Mouse (Mus musculus) thymus, adult 18-20 months (tissue): ENCODE measurements around the gene Cfap73.

Experiments used
- DNase-seq, 2 experiments: peaks; one replicate each; pipeline ENCODE4 v3.0.0; 2022; ENCODE audit warnings: mixed read lengths in 2 of 2

Cfap73 gene

DNA sequence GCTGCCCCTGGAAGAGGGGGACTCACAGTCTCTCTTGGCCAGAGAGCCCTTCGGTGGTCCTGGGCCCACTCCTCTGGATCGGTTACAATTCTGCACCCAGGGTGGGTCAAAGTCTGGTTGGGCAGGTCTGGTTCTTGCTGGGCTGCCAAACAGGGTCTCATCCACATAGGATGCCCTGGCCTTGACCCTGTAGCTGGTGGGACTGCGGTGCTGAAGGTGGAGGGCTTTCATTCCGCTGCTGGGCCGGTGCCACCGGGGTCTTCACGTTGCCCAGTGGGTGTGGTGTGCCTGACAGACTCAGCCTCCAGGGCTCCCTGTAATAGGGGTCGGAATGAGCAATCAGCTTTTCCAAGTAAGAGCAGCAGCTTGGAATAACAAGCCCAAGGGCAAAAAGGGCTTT, 22.6 kb downstream of the Cfap73 start:
- DNase-seq: no peak

DNA sequence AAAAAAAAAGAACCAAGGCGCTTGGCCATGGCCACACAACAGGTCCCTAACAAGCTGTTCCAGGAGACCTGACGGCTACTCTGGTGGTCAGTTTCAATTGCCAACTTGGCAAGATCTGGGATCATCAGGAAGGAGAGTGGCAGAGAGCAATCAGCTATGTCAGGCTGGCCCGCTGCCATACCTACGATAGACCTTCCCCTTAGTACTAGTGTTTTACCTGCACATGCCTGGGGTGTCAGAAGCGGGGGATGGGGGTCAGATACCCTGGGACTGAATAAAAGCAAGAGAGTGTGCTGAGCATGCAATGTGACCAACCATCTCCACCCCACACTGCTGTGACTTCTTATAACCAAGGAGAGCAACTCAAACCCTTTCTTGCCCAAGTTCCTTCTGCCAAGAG, 23.1 kb downstream of the Cfap73 start:
- DNase-seq: no peak

DNA sequence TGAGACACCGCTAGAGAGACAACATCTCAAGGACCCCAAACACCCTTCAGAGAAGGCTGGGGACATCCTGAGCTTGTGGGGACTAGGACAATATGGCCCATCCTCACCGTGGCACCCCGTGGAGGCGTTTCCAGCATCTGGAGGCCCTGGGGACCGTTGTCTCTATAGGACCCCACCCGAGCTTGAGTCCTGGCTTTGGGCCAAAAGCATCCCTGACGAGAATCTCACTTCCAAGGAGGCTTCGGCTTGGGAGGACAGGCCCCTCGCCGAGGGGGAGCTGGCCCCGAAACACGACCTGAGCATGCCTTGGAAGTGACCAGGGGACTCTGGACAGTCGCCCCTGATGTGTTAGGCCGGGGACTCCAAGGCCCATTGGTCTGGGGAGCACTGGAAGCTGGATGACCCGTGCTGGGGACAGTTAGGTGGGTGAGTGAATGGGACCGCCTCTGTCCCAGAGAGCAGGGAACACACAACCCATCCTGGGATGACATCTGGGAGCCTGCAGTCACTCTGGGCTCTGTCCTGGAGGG, 24.7 kb downstream of the Cfap73 start:
- no peak for DNase-seq

DNA sequence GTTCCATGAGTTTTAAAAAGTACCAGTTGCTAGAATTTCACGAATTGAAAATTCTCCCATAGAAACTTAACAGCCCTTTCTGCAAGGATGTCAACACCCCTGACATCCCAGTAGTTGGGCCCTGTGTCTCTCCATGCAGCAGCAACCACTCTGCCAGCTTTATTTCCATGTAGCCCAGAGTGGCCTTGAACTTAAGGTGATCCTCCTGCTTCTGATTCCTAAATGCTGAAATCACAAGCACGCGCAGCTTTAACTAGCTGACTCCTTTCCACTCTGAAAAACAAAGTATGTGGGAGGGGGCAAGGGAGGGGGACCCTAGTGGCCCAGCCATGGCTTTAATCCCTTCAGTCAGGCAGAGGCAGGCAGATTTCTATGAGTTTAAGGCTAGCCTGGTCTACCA, 26.7 kb downstream of the Cfap73 start:
- DNase-seq: no peak

DNA sequence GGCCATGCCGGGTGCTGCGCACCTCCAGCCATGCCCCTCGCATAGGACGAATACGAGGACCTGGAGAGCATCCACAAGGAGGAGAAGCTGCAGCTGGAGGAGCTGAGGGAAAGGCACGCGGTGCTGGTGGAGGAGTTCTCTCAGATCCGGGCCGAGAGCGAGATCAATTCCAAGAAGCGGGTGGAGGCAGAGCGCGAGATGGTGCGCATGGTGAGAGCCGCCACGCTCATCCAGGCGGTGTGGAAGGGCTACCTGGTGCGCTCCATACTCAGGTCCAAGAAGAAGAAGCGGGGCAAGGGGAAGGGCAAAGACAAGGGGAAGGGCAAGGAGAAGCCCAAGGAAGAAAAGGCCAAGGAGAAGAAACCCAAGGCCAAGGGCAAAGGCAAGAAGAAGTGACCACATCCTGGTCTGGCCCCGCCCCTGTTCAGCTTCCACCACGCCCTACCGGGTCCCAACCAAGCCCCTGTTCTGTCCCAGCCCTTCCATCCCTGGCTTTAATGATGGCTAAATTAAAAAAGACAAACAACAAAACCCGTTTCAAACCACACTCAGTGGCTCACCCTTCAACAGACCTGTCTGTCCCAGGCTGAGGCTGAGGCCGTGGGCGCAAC, 27.3 kb downstream of the Cfap73 start:
- no peak for DNase-seq

DNA sequence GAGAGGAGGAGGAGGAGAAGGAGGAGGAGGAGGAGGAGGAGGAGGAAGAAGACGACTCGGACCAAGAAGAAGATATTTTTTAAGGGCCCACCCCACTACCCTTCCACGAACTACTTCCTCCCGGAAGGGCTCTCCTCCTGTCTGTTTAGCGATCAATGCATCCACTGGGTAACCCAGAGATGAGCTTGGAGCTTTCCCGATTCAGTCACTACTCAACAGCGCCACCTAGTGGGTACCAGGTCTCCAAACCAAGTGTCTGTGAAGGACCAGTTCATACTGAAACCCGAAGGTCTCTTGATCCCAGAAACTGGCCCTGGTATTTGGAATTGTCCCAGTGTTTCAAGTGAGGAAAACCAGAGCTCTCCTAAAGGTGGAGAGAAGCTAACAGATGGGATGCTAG, 28.3 kb downstream of the Cfap73 start:
- peak; percentile 51 to 65 for DNase-seq

DNA sequence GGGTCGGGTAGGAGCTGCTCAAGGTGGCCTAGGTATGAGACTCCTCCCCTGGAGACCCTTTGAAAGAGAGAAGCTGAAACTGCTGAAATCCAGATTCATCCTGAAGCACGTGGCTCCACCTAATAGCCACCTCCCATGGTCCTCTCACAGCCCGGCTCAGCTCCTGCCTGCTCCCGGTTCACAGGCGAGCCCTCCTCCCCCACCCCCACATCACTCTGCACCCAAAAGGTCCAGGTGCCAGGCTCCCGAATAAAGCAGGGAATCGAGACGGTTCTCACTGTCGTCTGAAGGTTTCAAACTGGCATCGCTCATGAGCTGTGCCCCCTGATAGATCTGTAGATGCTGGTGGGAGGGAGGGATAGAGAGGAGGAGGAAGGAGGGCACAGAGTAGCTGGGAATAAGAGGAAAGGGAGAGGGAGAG, 28.8 kb downstream of the Cfap73 start:
- DNase-seq: no peak

DNA sequence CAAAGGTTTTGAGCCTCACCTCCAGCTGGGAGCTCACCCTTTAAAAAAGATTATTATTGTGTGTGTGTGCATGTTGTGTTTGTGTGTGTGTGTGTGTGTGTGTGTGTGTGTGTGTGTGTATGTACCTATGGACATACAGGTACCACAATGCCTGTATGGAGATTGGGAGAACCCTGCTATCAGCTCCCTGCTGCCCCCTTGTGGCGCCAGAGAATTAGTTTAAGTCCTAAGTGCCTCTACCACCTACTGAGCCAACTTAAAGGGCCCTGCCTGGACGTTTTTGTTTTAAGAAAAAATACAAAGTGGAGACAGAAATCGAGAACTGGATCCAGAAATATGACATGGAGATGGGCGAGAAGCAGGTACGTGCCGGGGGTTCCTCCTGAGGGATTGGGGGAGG, 29.2 kb downstream of the Cfap73 start:
- peak; percentile 49 to 64 for DNase-seq

DNA sequence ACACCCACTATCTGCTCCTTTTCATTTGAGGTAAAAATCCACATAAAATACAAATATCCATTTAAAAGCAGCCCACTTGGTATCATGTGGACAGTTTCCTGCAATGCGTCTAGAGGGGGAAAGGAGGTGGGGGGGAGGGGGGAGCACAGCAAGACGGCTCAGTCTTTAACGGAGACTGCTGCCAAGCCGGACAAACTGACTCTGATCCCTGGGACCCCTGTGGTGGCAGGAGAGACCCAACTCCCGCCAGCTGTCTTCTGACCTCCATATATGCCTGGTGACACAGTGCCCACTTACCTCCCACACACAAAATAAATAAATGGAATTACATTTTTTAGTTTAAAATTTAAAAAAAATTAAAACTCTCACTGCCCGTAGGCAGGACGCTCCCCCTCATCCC, 30.5 kb downstream of the Cfap73 start:
- no peak for DNase-seq

DNA sequence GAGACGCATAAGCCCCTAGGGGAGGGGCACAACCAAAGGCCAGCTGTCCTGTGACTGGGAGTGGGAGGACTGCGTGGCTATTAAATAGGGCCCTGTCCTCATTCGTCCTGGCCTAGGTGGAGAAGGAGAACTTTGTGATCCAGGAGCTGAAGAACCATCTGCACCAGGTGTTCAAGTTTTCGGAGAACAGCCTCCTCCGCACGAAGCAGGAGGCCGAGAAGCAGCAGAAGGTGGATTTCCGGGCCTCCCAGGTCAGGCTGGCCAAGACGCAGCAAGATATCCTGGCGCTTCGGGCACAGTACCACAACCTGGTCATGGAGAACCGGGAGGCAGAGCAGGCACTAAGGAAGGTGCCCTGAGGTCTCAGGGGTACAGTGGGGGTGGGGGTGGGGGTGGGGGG, 31.8 kb downstream of the Cfap73 start:
- no peak for DNase-seq

DNA sequence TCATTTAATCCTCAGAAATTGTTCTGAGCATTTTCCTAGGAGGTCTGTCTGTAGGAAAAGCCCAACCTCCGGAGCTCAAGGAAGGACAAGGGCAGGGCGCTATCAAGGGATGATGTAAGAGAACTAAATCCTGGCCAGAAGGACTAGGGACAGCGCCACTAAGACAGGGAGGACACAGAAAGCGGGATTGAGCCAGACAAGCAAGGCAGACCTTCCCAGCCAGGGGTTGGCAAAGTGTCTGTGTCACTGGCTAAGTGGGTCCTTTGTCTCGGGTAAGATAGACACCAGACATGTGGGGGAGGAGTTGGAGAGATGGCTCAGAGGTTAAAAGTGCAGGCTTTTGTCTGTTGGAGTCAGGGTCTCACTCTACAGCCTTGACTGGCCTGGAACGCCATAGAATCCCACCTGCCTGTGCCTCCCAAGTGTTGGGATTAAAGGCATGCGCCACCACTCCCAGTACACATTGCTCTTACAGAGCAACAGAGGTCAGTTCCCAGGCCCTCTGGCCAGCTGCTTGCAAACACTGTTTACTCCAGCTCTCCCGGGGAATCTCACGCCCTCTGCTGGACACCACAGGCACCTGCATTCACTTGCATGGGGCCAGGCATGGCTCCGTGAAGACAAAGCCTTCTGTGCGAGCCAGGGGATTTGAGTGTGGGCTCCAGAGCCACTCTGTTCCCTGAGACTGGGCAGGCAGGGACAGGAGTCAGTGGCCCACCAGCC, 32.9 kb downstream of the Cfap73 start:
- DNase-seq: no peak

DNA sequence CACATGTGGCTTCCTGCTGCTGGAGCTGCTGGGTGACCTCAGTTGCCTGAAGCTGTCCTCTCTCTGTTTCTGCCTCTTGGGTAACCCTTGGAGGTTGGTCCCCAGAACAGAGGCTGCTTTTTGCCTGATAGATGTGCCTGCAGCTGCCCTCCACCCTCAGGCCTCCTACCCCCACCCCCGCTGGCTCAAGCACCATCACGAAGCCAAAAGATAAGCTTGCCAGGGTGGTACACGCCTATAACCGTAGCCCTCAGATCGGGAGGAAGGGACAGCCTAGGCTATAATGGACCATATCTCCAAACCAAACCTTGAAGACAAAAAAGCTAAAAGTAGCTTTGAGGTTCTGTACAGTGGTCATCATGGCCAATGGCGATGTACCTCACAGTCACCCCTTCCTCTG, 34.4 kb downstream of the Cfap73 start:
- DNase-seq: no peak

DNA sequence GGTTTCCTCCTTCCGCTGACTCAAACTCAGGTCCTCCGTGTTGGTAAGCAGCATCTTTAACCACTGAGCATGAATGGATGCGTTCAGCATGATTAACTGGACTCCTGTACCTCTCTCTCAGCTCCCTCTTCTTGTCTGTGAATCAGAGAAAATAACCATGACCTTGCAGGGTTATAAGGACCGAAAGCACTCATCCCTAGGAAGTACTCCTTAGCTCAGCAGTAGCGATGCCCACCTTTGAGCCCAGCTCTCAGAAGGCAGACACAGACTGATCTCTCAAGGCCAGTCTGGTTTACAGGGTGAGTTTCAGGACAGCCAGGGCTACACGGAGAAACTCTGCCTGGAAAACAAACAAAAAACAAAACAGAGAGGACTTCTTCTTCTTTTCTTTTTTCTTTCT, 39.5 kb downstream of the Cfap73 start:
- no peak for DNase-seq

DNA sequence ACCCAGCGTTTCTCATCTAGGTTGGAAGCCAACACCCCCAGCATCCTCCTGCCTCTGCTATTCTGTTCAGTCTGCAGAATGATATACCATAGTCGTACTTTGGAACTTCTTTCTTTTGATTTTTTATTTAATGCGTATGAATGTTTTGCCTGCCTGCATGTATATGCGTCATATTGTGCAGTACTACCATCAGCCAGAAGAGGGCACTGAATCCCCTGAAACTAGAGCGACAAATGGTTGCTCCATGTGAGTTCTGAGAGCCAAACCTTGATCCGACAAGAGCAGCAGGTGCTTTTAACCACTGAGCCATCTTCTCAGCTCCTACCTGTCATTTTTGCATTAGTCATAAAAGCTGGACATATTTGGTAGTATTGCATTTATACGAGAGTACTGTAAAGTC, 41.9 kb downstream of the Cfap73 start:
- DNase-seq: no peak

DNA sequence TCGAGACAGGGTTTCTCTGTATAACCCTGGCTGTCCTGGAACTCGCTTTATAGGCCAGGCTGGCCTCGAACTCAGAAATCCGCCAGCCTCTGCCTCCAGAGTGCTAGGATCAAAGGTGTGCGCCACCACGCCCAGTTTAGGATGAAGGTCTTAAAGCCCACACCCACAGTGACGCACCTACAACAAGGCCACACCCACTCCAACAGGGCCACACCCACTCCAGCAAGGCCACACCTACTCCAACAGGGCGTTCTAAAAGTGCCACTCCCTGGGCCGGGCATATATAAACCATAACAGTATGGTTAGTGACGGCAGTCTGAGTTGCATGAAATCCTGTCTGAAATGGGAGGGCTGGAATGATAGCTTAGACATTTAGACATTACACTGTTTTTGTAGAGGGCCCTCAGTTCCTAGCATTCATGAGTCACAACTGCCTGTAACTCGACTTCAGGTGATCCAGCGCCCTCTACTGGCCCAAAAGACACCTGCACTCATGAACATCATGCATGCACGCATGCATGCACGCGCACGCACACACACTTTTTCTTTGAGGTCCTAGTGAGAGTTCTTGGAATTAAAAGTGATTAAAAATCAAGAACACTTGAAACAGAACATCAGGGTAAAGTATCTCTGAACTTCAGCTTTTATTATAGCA, 43.6 kb downstream of the Cfap73 start:
- DNase-seq: no peak

DNA sequence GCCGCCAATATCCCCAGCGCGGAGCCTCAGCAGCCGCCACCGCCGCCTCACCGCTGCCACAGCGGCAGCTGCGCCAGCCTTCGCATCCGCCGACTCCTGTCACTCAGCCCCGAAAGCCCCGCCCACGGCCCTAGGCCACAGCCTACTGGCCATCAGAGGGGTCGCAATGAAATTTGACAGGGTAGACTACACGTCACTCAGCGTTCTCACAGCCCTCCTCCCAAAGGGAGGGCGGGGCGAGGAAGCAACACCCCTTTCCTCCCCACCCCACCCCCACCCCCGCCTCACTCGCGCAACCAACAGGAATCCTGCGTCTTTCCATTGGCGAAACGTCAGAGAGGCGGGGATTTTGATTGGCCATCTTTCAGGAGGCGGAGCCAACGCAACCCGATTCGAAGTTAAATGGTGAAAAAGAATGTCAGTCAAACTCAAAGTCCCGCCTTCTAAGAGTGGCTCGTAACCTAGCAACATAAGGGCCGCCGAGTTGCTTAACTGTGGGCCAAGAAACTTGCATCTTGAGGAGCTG, 45.4 kb downstream of the Cfap73 start, which contains the start of the genes Tpcn1 and Iqcd:
Gene Tpcn1, minus strand, starts transcription at position 105 of the 526 bp plus-strand sequence.
Gene Iqcd, plus strand, starts transcription at position 448 of the 526 bp plus-strand sequence.
- DNase-seq: peak; percentile 99 to 100

DNA sequence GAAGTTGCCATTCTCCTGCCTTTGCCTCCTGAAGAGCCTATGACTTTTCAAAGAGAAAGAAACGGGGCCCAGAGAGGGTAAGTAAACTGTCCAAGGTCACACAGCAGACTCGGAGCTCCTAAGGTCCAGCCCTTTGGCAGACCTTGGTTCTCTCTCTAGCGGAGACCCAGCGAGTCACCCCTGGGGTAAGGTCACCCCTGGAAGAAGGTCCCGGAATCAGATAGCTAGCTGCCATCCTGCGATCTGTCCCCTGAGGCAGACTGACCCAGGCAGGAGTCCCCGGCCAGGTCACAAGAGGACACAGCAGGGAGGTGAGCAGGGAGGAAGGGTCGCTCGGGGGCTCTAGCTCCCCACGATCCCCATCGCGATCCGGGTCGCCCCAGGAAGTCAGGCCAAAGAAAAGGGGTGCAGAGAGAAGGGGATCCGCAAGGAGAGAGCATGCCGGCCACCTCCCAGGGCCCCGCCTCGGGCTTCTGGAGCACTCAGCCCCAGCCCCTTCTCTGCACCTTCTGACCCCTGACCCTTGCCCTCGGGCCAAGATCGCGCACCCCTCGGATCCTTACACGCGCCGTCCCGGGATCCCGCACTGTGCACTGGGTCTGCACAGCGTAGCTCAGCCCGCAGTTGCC, 46.0 kb downstream of the Cfap73 start:
- DNase-seq: no peak

DNA sequence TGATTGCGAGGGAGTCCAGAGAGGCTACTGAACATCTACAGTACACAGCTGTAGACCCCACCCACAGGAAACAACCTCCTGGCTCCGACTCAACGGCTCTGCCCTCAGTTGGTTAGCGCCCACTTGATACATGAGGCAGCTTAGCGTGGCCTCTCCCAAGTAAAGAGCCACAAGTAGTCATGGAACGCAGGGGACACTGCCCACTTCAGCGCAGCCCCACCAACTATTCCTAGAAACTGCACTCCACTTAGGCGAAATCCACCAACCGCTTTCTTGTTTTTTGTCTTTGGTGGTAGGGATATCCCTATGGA, 46.5 kb downstream of the Cfap73 start:
- DNase-seq: peak; percentile 46 to 64

DNA sequence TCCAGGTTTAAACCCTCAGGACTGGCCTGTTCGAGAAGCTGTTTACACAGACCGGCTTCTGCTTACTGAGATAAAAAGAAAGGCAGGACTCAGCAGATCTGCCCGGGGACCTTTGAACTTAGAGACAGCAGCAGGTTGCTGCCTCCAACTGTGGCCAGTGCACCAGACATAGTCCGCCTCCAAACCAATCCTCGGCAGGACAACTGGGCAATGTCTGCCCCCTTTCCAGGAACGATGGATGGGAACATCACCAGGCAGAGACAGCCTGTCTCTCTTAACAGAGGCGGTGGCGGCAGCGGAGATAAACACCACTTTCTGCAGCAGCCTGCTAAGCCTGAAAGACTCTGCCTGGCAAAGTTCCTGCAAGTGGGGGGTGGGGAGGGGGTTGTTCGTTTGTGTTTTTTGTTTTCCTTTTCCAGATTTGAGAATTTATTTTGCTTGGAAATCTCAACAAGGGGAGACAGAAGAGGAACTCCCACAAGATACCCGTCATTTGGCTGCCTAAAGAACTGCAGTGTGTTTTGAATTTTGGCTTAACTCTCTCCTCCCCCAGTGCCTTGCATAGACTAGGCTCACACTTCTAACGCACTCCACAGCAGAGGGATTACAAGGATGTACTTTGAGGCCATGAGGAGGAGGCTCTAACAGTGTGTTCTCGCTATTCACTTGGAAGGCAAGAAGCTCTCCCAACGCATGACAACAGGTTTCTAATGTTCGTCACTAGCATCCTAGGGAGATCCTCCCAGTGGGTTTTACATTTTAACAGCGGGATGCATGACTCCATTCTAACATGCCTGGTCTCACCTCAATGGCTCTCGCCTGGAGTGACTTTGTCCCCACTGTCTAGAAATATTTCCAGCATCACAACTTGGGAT, 47.1 kb downstream of the Cfap73 start:
- DNase-seq: no peak

DNA sequence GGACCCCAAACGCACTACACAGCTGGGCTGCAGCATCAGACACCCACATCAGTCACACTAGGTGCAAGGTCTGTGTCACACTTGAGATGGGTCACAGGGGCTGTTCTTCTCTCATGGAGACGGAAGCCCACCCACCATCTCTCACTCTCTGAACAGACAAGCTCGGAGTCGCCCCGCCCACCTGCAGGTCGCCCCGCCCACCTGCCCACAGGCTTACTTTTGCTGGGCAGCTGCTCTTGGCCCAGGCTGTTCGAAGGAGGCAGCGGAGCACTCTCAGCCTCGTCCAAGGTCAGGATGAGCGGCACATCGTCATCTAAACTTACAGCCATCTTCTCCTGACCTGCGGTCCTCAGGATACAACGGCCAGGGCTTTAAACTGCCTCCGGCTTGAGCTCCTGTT, 49.1 kb downstream of the Cfap73 start:
- no peak for DNase-seq

DNA sequence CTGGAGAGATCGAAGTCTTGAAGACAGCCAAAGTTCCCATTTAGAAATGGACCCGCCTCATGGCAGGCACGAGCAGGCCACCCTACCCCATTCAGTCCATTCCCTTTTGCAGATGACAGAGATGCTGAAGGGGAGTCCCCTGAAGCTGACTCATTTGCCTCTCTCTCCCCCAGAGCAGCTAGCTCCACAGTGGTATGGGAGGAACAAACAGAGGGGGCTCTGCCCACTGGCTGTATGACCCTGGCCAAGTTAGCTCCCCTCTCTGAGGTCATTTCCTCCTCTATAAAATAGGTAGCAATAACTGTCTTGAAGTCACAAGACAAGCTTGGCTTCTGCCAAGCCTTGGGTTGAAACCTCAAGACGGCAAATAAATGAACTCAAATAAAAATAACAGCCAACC, 50.5 kb downstream of the Cfap73 start:
- no peak for DNase-seq

DNA sequence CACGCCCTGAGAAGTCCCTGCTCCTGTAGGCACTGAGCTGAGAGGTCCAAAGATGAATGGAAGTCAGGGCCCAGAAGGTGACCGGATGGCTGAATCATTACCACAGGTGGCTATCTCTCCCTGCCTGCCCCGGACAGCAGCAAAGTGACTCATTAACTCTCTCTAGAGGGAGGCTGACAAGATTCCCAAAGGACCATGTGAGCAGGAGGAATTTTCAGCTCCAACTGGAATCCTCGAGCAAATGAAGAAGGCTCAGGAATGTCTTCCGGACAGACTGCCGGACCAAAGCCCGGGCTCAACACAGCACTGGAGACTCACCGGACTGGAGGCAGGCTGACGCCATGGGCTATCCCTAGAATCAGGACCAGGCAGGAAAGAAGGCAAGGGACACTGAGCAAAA, 52.0 kb downstream of the Cfap73 start:
- DNase-seq: no peak
